Mouse (Mus musculus) heart, embryonic 13.5 days (tissue): ENCODE measurements around the gene Iba57. TPM values are rescaled to one million over a fixed set of nuclear protein-coding genes. Genes with fewer than 3 reads are reported as not detected.

ENCODE experiments used
- ATAC-seq: fragments of 200-750 bp; cut with Nextera tagmentation; 2 replicates; pipeline ENCODE4 v1.8.0; 2017; ENCODE audit warnings: moderate TSS enrichment; ENCODE audit not compliant: insufficient number of reproducible peaks, low FRiP score, low TSS enrichment; ENCODE audit errors: extremely low read depth
- H3K27ac ChIP-seq: fragments of 300-500 bp; sonication (generic); replicated peaks from 2 replicates; pipeline ENCODE4 v1.5.1; 2015; ENCODE audit warnings: moderate library complexity, mild to moderate bottlenecking, inconsistent platforms
- H3K27me3 ChIP-seq: fragments of 300-500 bp; sonication (generic); replicated peaks from 2 replicates; pipeline ENCODE4 v1.6.1; 2015; ENCODE audit warnings: mild to moderate bottlenecking, inconsistent platforms
- H3K36me3 ChIP-seq: fragments of 300-500 bp; sonication (generic); 2 replicates; pipeline ENCODE4 v1.6.1; 2015; ENCODE audit warnings: mild to moderate bottlenecking, inconsistent platforms
- H3K4me1 ChIP-seq: fragments of 300-500 bp; sonication (generic); 2 replicates; pipeline ENCODE4 v1.6.1; 2015; ENCODE audit warnings: inconsistent platforms
- H3K4me2 ChIP-seq: fragments of 300-500 bp; sonication (generic); 2 replicates; pipeline ENCODE4 v1.6.1; 2015; ENCODE audit warnings: inconsistent platforms, mild to moderate bottlenecking, moderate library complexity
- H3K4me3 ChIP-seq: fragments of 300-500 bp; sonication (generic); 2 replicates; pipeline ENCODE4 v1.5.1; 2015; ENCODE audit warnings: moderate library complexity, mild to moderate bottlenecking, inconsistent platforms
- H3K9ac ChIP-seq: fragments of 300-500 bp; sonication (generic); 2 replicates; pipeline ENCODE4 v1.6.1; 2015; ENCODE audit warnings: inconsistent platforms, mild to moderate bottlenecking, moderate library complexity
- H3K9me3 ChIP-seq: fragments of 300-500 bp; sonication (generic); 2 replicates; pipeline ENCODE4 v1.6.1; 2016; ENCODE audit warnings: inconsistent platforms
- WGBS: fragments of 180-500 bp; shearing (Covaris S2); methylation state at CpG from one replicate; pipeline ENCODE4 v1.1.7; 2015; ENCODE audit warnings: mixed read lengths; 5-methylcytosine and 5-hydroxymethylcytosine counted together
- polyA plus RNA-seq: library from polyadenylated mRNA; unstranded; fragments of >200 nt; fragmentation: Nextera tagmentation; extraction: Ambion mirVana; gene quantifications from 2 replicates; pipeline ENCODE4 v1.2.1, GENCODE M21; 2015

The Iba57 gene
- polyA plus RNA-seq, 1 experiment from 2014 or later = 8.1 TPM

DNA sequence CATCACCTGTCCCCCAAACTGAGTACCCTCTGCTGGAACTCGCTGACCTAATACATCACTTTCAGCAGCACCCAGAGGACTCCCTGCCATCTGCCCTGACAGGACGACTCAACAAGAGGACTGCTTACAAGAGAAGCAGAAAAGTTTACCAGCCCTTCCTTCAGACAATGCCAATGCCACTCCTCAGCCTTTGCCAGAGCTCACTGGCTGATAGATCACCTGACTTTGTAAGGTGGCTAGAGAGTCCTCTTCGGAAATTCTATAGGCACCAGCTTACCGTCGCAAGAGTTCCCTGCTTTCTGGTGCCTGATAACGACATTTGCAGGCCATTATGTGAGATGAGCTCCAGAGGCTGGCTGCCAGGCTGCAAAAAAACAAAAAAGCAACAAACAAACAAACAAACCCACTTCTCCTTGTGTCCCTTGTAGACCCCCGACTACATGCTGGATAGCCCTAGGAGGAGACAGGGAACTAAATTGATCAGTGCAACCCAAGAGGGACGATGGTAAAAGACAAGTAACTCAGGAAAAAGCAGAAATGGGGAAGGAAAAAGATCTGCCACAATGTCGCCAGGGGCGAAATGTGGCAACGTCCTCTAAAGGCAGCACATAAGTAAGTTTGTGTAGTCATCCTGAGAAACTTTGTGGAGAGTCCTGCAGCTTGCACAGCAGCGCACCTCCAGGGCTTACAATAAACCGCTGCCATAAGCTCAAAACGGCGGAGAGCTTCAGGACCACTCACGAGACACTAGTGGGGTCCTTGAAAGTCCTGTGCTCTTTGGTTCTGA, 37.9 kb upstream of the Iba57 start:
- Histone ChIP-seq H3K27ac (peak overlapping the region; percentile 83), H3K27me3 (no peaks in the 10 kb centered on the region), H3K9me3 (no peaks in the 10 kb centered on the region), H3K36me3 (peaks cover 43% of the 10 kb centered on the region), H3K4me3 (peak overlapping the region; percentile 94), H3K4me2 (peak overlapping the region; percentile 79), H3K9ac (peak overlapping the region; percentile 93), H3K4me1 (peaks cover 16% of the 10 kb centered on the region)
- 30% methylated on average over 16 of the region's 16 CpGs for WGBS
- no peak for ATAC-seq

GRCm38 (mm10) chr11:59196230-59196629, 32.7 kb upstream of the Iba57 start:
- Histone ChIP-seq H3K9me3 (no peaks in the 10 kb centered on the region), H3K9ac (no peak overlapping the region), H3K27ac (no peak overlapping the region), H3K4me1 (peaks cover 9% of the 10 kb centered on the region), H3K4me2 (no peak overlapping the region), H3K4me3 (no peak overlapping the region), H3K27me3 (no peaks in the 10 kb centered on the region), H3K36me3 (peaks cover 17% of the 10 kb centered on the region)
- no peak for ATAC-seq

DNA sequence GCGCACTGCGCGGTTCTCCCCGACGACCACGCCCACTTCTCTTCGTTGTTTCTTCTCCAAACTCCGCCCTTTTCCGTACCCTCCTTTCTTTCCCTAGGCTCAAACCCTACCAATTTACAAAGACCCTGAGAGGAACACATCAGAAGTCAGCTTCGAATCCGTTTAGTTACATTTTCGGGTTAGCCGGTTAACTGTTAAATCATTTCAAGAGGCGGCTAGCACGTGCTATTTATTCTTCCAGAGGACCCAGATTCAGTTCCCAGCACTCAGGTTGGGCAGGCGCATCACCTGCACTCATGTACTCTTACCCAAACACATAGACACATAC, 28.5 kb upstream of the Iba57 start, which contains the start of gene Guk1:
TSS of gene Guk1 (minus strand) at position 154 of the 328 bp plus-strand sequence.
- 6% methylated on average over 16 of the region's 16 CpGs for WGBS
- peak within 1 kb of the TSS; percentile 88 for H3K9ac ChIP-seq
- H3K27me3 ChIP-seq = no peaks in the 10 kb centered on the region
- H3K9me3 ChIP-seq = no peaks in the 10 kb centered on the region
- no peak for ATAC-seq
- peak within 1 kb of the TSS; percentile 76 for H3K4me3 ChIP-seq
- peak within 1 kb of the TSS; percentile 93 for H3K27ac ChIP-seq
- H3K36me3 ChIP-seq = no peaks in the 10 kb centered on the region
- H3K4me1 ChIP-seq = peaks cover 18% of the 10 kb centered on the region
- peak within 1 kb of the TSS; percentile 87 for H3K4me2 ChIP-seq

- under 1% methylated on average over 56 of the region's 59 CpGs for WGBS
These were observed 27.9 kb upstream of the Iba57 start for GRCm38 (mm10) chr11:59191231-59192058.

GRCm38 (mm10) chr11:59187706-59188105, 24.2 kb upstream of the Iba57 start:
- peaks cover 28% of the 10 kb centered on the region for H3K4me1 ChIP-seq
- H3K4me2 ChIP-seq = no peak overlapping the region
- H3K4me3 ChIP-seq = no peak overlapping the region
- no peaks in the 10 kb centered on the region for H3K27me3 ChIP-seq
- ATAC-seq = no peak
- whole genome bisulfite sequencing = 80% methylated on average over 6 of the region's 6 CpGs
- H3K27ac ChIP-seq = no peak overlapping the region
- H3K36me3 ChIP-seq = peaks cover 30% of the 10 kb centered on the region
- H3K9me3 ChIP-seq = no peaks in the 10 kb centered on the region
- no peak overlapping the region for H3K9ac ChIP-seq

More at GRCm38 (mm10) chr11:59191231-59192058, 27.9 kb upstream of the Iba57 start:
- Histone ChIP-seq H3K9me3 (no peaks in the 10 kb centered on the region), H3K4me3 (peak overlapping the region; percentile 76), H3K9ac (peak overlapping the region; percentile 88), H3K27ac (peak overlapping the region; percentile 93), H3K27me3 (no peaks in the 10 kb centered on the region), H3K4me2 (peak overlapping the region; percentile 87), H3K4me1 (peaks cover 18% of the 10 kb centered on the region), H3K36me3 (peaks cover 4% of the 10 kb centered on the region)
- peak; percentile 94 for ATAC-seq

DNA sequence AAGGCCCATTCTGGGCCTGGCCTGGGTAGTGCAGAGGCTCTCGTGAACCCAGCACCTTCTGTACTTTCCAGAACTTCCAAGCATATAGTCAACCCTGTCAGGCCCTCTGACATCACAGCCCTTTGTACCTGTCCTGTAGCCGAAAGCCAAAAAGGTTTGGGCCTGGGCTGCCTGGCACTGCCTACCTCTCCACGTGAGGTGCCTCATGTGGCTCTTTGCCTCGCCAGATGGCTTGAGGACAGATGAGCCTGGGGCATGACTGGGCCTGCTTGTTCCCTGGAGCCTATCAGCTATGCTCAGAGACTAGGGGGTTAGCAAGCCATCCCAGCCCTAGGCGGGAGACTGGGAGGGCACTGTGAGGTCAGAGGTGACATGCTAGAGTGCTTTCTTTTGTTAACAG, 22.0 kb upstream of the Iba57 start:
- H3K9ac ChIP-seq = no peak overlapping the region
- H3K27ac ChIP-seq = no peak overlapping the region
- no peak overlapping the region for H3K4me3 ChIP-seq
- peaks cover 33% of the 10 kb centered on the region for H3K36me3 ChIP-seq
- ATAC-seq = no peak
- H3K9me3 ChIP-seq = no peaks in the 10 kb centered on the region
- H3K4me1 ChIP-seq = peaks cover 25% of the 10 kb centered on the region
- 77% methylated on average over 5 of the region's 5 CpGs for WGBS
- no peak overlapping the region for H3K4me2 ChIP-seq
- no peaks in the 10 kb centered on the region for H3K27me3 ChIP-seq

- ATAC-seq = no peak
- peak overlapping the region; percentile 46 for H3K27ac ChIP-seq
- 0 out of 2 replicates have a peak overlapping the region, but pooled peaks have one; percentile 4 for H3K4me2 ChIP-seq
These were observed 20.3 kb upstream of the Iba57 start for GRCm38 (mm10) chr11:59183821-59184220.

GRCm38 (mm10) chr11:59182864-59183331, 19.4 kb upstream of the Iba57 start, which contains the start of gene Gjc2:
Gene Gjc2, minus strand, starts transcription at chr11:59183213.
- H3K9ac ChIP-seq = 0 out of 2 replicates have a peak within 1 kb of the TSS, but pooled peaks have one; percentile 33
- H3K9me3 ChIP-seq = no peaks in the 10 kb centered on the region
- peaks cover 23% of the 10 kb centered on the region for H3K27me3 ChIP-seq
- H3K27ac ChIP-seq = peak within 1 kb of the TSS; percentile 46
- H3K36me3 ChIP-seq = peaks cover 33% of the 10 kb centered on the region
- H3K4me3 ChIP-seq = no peak within 1 kb of the TSS
- H3K4me2 ChIP-seq = 0 out of 2 replicates have a peak within 1 kb of the TSS, but pooled peaks have one; percentile 4
- 39% methylated on average over 3 of the region's 3 CpGs for WGBS
- no peak for ATAC-seq
- peaks cover 25% of the 10 kb centered on the region for H3K4me1 ChIP-seq

More at GRCm38 (mm10) chr11:59183821-59184220, 20.3 kb upstream of the Iba57 start:
- peaks cover 25% of the 10 kb centered on the region for H3K4me1 ChIP-seq
- H3K4me3 ChIP-seq = no peak overlapping the region
- H3K9ac ChIP-seq = 0 out of 2 replicates have a peak overlapping the region, but pooled peaks have one; percentile 33
- no peaks in the 10 kb centered on the region for H3K9me3 ChIP-seq
- peaks cover 14% of the 10 kb centered on the region for H3K27me3 ChIP-seq
- WGBS = 6% methylated on average over 3 of the region's 3 CpGs
- peaks cover 33% of the 10 kb centered on the region for H3K36me3 ChIP-seq

DNA sequence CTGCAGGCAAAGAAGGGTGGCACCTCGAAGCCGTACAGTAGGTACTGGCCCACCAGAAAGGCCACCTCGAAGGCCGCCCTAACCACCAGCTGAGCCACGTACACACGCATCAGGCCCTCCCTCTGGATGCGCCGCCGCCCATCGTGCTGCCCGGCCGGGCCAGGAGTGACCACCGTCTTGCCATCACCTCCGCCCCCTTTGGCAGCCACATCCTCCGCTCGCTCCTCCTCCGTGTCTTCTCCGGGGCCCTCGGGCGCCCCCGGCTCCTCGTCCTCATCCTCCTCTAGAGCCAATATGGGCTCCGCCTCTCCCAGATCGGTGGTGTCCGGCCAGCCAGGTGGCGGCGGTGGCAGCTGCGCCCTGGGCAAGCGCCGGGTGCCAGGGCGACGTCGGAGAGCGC, 13.4 kb upstream of the Iba57 start:
- Histone ChIP-seq H3K4me1 (peaks cover 25% of the 10 kb centered on the region), H3K4me2 (peak overlapping the region; percentile 65), H3K27me3 (peaks cover 83% of the 10 kb centered on the region), H3K27ac (no peak overlapping the region), H3K4me3 (peak overlapping the region; percentile 45), H3K9me3 (no peaks in the 10 kb centered on the region), H3K36me3 (no peaks in the 10 kb centered on the region), H3K9ac (peak overlapping the region; percentile 63)
- WGBS = 5% methylated on average over 34 of the region's 34 CpGs
- ATAC-seq = no peak

DNA sequence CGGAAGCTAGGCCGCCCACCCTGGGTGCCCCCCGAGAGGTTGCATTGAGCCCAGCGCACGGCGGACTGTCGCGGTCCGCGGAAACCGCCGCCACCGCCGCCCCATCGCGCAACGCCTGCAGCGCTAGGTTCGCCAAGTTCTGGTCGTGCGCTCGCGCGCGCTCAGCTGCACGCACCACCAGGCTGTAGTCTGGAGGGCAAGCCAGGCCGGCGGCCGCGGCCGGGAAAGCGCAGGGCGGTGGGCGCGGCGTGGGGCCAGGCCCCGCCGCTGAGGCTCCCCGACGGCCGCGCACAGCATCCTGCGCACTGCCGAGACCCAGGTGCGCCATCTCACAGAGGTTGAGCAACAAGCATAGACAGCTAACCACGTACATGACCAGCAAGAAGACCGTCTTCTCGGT, 12.9 kb upstream of the Iba57 start:
- H3K36me3 ChIP-seq = no peaks in the 10 kb centered on the region
- H3K27ac ChIP-seq = no peak overlapping the region
- no peak for ATAC-seq
- peak overlapping the region; percentile 63 for H3K9ac ChIP-seq
- peak overlapping the region; percentile 65 for H3K4me2 ChIP-seq
- peaks cover 87% of the 10 kb centered on the region for H3K27me3 ChIP-seq
- peak overlapping the region; percentile 45 for H3K4me3 ChIP-seq
- 2% methylated on average over 48 of the region's 48 CpGs for WGBS
- H3K9me3 ChIP-seq = no peaks in the 10 kb centered on the region
- H3K4me1 ChIP-seq = peaks cover 25% of the 10 kb centered on the region

- Histone ChIP-seq H3K9me3 (no peaks in the 10 kb centered on the region), H3K4me2 (no peak overlapping the region), H3K4me1 (peaks cover 18% of the 10 kb centered on the region), H3K4me3 (no peak overlapping the region), H3K36me3 (no peaks in the 10 kb centered on the region), H3K9ac (no peak overlapping the region), H3K27ac (no peak overlapping the region), H3K27me3 (peaks cover 79% of the 10 kb centered on the region)
- ATAC-seq = no peak
- 59% methylated on average over 6 of the region's 6 CpGs for WGBS
These were observed 10.8 kb upstream of the Iba57 start for GRCm38 (mm10) chr11:59174189-59174838.
